Mouse (Mus musculus) liver, adult 2 months (tissue): ENCODE results near the gene Car4. TPM values are rescaled to one million over a fixed set of nuclear protein-coding genes. Genes with fewer than 3 reads are reported as not detected.
A peak's percentile ranks its signal among the peaks of the same experiment; 100 is the strongest.

Experiments used
- DNase-seq: peaks from one replicate; pipeline ENCODE4 v3.0.0-alpha.2; 2011; ENCODE audit warnings: low read depth, low spot score; ENCODE audit errors: extremely low read depth
- H3K27ac ChIP-seq: fragments of 200-500 bp; replicated peaks from 2 replicates; pipeline ENCODE4 v1.5.1; 2012; ENCODE audit warnings: low read depth, mild to moderate bottlenecking, control low read depth, inconsistent platforms, low read length; ENCODE audit not compliant: insufficient read depth
- H3K27me3 ChIP-seq: fragments of 200-500 bp; 2 replicates; pipeline ENCODE4 v1.6.1; 2012; ENCODE audit warnings: mild to moderate bottlenecking, moderate library complexity, low read length, inconsistent platforms; ENCODE audit not compliant: control insufficient read depth, insufficient read depth
- H3K36me3 ChIP-seq: fragments of 200-500 bp; 2 replicates; pipeline ENCODE4 v1.6.1; 2012; ENCODE audit warnings: low read length, inconsistent platforms; ENCODE audit not compliant: control insufficient read depth, insufficient read depth
- H3K4me1 ChIP-seq: fragments of 200-500 bp; 2 replicates; pipeline ENCODE4 v1.6.1; 2011; ENCODE audit warnings: low read length; ENCODE audit not compliant: control insufficient read depth, insufficient read depth
- H3K4me3 ChIP-seq: fragments of 200-500 bp; 2 replicates; pipeline ENCODE4 v1.5.1; 2011; ENCODE audit warnings: low read depth, mild to moderate bottlenecking, control low read depth, low read length, moderate library complexity; ENCODE audit not compliant: insufficient read depth
- H3K79me2 ChIP-seq: fragments of 200-500 bp; 2 replicates; pipeline ENCODE4 v1.6.1; 2012; ENCODE audit warnings: inconsistent platforms, mild to moderate bottlenecking, low read length, moderate library complexity; ENCODE audit not compliant: control insufficient read depth, insufficient read depth
- H3K9ac ChIP-seq: fragments of 200-500 bp; 2 replicates; pipeline ENCODE4 v1.6.1; 2012; ENCODE audit warnings: low read depth, mild to moderate bottlenecking, control low read depth, inconsistent platforms, low read length
- CTCF ChIP-seq: fragments of 200-500 bp; IDR thresholded peaks from 2 replicates; pipeline ENCODE4 v1.5.1; 2011; ENCODE audit warnings: low read depth, low read length, control low read depth
- POLR2A ChIP-seq: fragments of 200-500 bp; IDR thresholded peaks from 2 replicates; pipeline ENCODE4 v1.6.1; 2011; ENCODE audit warnings: low read length, control low read depth; ENCODE audit not compliant: insufficient read depth; ENCODE audit errors: extremely low read depth
- WGBS: fragments of 180-500 bp; shearing (Covaris S2); methylation state at CpG from one replicate; pipeline ENCODE4 v1.1.7; 2018; 5-methylcytosine and 5-hydroxymethylcytosine counted together
- polyA plus RNA-seq: library from polyadenylated mRNA; depleted of rRNA; stranded (reverse); fragments of >200 nt; gene quantifications from 2 replicates; pipeline ENCODE4 v1.2.3, GENCODE M21; 2012; rRNA removed
- total RNA-seq: library from RNA; depleted of rRNA; stranded (reverse); fragments of >200 nt; gene quantifications from 2 replicates; pipeline ENCODE4 v1.2.3, GENCODE M21; 2014; rRNA removed

Gene Car4
- total RNA-seq (not detected in 2 replicates), polyA plus RNA-seq (0.09 and 0.13 TPM in 2 replicates)

DNA sequence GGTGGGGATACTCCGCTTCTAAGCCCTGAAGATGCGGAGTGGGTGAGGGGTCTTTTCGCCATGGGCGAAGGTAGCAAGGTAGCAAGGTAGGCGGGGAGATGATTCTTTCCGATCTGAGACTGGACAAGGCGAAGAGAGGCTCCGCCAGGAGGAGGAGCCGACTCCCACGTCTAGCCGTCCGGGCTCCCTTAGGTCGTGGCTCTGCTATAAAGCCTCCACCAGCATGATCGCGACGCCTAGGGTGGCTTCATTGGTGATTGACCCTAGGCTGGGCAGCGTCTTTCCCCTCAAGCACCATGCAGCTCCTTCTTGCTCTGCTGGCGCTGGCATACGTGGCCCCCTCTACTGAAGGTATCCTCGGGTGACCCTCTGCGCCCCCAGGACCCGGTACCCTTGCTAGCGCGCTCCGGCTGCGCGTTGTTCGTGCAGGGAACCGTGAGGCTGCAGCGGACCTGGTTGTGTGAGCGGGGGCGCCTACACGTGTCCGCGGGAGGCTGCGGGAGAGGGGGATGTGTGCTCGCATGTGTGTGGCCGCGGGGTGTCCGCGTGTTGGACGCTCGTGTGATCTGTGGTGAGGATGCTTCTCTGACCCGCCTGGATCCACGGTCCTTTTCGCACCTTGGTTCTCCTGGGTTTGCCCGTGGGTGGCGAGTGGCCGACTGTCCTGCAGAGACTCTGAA is at the start of gene Car4:
Car4 (plus strand) TSS at position 196 of the 680 bp plus-strand sequence.
- Histone ChIP-seq H3K79me2 (no peaks in the 10 kb centered on the region), H3K4me3 (no peak within 1 kb of the TSS), H3K4me1 (peaks cover 3% of the 10 kb centered on the region; the same call in 1 of the 2 replicates), H3K36me3 (no peaks in the 10 kb centered on the region), H3K9ac (no peak within 1 kb of the TSS), H3K27ac (no peak within 1 kb of the TSS), H3K27me3 (peaks cover 4% of the 10 kb centered on the region; the same call in 1 of the 2 replicates)
- WGBS, result 3% methylated on average over 49 of the region's 49 CpGs
- TF ChIP-seq POLR2A, result no peak
- TF ChIP-seq CTCF, result no peak
- no peak for DNase-seq

DNA sequence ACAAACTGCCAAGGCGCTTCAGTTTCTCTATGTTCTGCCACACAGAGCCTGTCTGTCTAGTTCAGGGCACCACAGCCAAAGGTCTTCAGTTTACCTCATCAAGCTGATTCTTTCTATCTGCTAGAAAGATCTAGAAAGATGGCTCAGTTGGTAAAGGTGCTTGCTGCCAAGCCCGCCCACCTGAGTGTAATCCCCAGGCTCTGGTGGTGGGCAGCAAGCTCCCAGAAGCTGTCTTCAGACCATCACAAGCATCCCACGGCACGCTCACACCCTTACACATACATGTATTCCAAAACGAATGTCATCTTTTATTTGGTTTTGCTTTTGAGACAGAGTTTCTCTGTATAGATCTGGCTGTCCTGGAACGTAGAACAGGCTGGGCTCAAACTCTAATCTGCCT is 49.1 kb upstream of the Car4 start:
- 92% methylated on average over 6 of the region's 6 CpGs for WGBS
- Histone ChIP-seq H3K36me3 (peaks cover 23% of the 10 kb centered on the region), H3K27me3 (no peaks in the 10 kb centered on the region)

DNA sequence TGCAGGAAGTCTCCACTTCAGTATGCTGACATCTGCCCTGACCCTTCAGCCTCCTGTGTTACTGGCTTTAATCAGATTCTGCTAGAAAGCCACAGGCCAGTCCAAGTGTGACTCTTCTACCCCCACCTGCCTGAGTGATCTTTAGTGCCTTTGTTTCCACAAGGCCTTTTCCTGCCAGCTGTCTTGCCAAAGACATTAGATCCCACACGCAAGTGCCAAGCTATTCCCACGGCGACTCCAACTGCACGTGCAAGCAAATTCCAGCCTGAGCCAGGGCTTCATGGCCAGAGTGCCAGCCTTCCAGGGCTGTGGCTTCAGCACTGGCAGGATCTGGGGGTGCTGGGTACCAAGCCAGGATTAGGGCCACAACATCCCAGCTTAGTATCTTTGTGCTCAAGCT is 47.2 kb upstream of the Car4 start:
- H3K27me3 ChIP-seq, result no peaks in the 10 kb centered on the region
- H3K79me2 ChIP-seq, result no peaks in the 10 kb centered on the region
- DNase-seq, result no peak
- 40% methylated on average over 4 of the region's 4 CpGs for WGBS
- TF ChIP-seq CTCF, result no peak
- TF ChIP-seq POLR2A, result no peak
- no peak overlapping the region for H3K27ac ChIP-seq
- peaks cover 23% of the 10 kb centered on the region for H3K36me3 ChIP-seq
- H3K4me3 ChIP-seq, result no peak overlapping the region
- H3K9ac ChIP-seq, result no peak overlapping the region
- H3K4me1 ChIP-seq, result no peaks in the 10 kb centered on the region; the same call in 1 of the 2 replicates

More for the DNA sequence above, 49.1 kb upstream of the Car4 start:
- TF ChIP-seq CTCF (no peak), POLR2A (no peak)
- no peaks in the 10 kb centered on the region for H3K79me2 ChIP-seq
- H3K27ac ChIP-seq, result no peak overlapping the region
- no peak overlapping the region for H3K9ac ChIP-seq
- H3K4me3 ChIP-seq, result no peak overlapping the region
- H3K4me1 ChIP-seq, result no peaks in the 10 kb centered on the region
- no peak for DNase-seq

DNA sequence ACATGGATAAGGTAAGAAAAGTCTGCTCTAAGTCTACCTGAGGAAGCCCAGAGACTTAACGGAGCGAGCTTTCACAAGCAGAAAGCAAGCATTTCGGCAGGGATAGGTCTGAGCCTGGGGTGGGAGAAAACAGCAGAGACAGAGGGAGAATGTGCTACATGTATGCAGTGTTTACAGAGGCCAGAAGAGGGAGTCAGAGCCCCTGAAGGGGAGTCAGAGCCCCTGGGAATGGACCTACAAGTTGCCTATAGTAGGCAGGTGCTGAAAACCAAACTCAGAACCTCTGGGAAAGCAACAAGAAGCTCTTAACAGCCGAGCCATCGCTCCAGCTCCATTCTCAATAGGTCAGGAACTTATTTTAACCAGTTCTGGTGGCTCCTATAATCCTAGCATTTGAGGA is 42.9 kb upstream of the Car4 start:
- no peak for DNase-seq
- no peak for TF ChIP-seq POLR2A
- TF ChIP-seq CTCF, result no peak
- Histone ChIP-seq H3K79me2 (peaks cover 4% of the 10 kb centered on the region), H3K36me3 (peaks cover 11% of the 10 kb centered on the region), H3K27me3 (no peaks in the 10 kb centered on the region), H3K4me1 (no peaks in the 10 kb centered on the region; the same call in 1 of the 2 replicates), H3K4me3 (no peak overlapping the region), H3K9ac (no peak overlapping the region), H3K27ac (no peak overlapping the region)
- whole genome bisulfite sequencing, result 86% methylated on average over 5 of the region's 5 CpGs

DNA sequence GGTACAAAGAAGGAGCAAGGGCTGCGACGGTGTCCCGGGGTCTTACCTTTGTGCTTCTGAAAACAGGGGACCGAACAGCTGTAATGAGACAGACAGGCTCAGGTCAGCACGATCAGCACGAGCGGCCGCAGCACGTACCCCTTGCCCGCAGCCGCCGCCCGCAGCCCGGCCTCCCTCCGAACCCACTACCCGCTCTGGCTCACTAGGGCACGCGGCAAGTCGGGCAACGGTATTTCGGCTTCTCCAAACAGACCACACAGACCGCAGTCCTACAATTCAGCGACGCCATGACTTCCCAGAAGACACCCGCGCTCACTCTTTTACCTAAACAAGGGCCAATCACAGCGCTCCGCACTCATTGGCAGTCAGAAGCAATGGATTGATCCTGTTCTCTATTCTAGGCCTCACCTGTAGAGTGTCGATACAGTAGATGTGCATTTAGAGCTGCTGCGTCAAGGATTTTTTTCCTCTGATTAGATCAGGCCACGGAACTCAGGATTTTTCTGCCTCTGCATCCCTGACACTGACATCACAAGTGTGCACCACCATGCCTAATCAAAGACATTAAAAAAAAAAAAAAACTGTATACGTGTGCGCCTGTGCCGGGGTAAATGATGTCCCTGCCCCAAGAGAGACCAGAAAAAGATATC is 41.4 kb upstream of the Car4 start, which contains the start of gene Znhit3:
Znhit3 (minus strand) TSS at position 314 of the 650 bp plus-strand sequence.
- H3K27ac ChIP-seq, result no peak within 1 kb of the TSS; the same call in 1 of the 2 replicates
- peak within 1 kb of the TSS; percentile 99 for H3K4me3 ChIP-seq
- WGBS, result 3% methylated on average over 34 of the region's 34 CpGs
- DNase-seq, result peak; percentile 89
- H3K36me3 ChIP-seq, result peaks cover 6% of the 10 kb centered on the region; the same call in 1 of the 2 replicates
- peak within 1 kb of the TSS; percentile 98 for H3K9ac ChIP-seq
- no peaks in the 10 kb centered on the region; the same call in 1 of the 2 replicates for H3K4me1 ChIP-seq
- peak; percentile 41; the same call in 1 of the 2 replicates for TF ChIP-seq POLR2A
- no peak for TF ChIP-seq CTCF
- H3K79me2 ChIP-seq, result peaks cover 4% of the 10 kb centered on the region
- H3K27me3 ChIP-seq, result no peaks in the 10 kb centered on the region
